Mouse (Mus musculus) WW6 (cell line): ENCODE measurements at regions not wholly inside any gene's neighbourhood (a gene's known extent, or its start where the extent isn't known, plus 50 kb on each side); places are given as distances from the start of the nearest gene placed in this dataset.

Experiments used
- DNase-seq: peaks from one replicate; pipeline ENCODE4 v3.0.0-alpha.2; 2013; ENCODE audit warnings: low read depth, low spot score

- DNase-seq: no peak
These were observed 211.8 kb downstream of the CK137956 start for GRCm38 (mm10) chr4:127758961-127759360.

DNA sequence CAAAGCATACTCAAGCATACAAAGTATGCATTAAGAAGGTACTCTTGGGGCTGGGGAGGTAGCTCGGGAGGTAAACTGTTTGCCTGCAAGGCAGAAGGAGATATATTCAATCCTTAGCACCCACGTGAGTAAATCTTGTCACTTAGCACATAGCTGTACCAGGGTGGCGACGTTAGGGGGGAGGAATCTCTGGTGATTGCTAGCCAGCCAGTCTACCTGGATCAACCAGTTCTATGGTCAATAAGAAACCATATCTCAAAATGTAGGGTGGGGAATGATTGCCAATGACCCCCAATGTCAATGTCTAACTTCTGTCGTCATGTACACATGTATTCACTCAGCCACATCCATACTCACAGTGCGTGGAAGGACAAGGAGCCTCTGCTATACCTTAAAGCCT is 214.5 kb downstream of the CK137956 start:
- no peak for DNase-seq

DNA sequence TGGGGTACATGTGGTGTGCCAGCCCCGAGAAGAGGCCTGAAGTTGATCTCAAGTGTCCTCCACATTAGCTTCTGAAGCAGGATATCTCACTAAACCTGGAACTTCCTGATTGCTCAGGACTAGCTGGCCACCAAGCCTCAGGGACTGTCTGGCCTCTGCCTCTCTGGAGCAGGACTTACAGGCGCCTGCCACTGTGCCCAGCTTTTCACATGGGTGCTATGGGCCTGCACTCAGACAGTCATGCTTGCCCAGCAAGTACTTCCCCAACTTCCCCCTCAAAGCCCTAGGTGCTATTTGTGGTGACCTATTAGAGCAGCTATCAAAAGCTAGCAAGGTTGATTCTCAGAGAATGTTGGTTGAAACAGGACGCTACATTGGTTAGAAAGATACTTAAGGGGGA is 220.0 kb downstream of the CK137956 start:
- no peak for DNase-seq

- DNase-seq: no peak
These were observed 222.9 kb downstream of the CK137956 start for GRCm38 (mm10) chr4:127747876-127748275.

DNA sequence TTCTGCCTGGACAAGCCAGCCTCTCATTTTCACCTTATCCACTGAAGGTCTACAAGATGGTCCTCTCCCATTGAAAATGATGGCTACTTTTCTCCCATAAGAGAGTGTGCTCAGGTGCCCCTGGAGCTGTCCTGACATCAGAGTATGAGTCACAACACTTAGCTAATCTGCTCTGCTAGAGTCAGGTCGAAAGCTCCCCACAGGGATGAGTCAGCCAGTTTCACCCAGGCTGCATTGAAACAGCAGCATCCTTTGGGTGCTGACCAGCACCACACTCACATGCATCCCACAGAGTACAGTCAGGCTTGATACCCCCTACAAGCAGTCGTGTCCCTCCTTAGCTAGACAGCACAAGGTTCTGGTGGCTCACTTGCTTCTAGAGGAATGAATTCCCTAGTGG is 234.0 kb downstream of the CK137956 start:
- DNase-seq: no peak

DNA sequence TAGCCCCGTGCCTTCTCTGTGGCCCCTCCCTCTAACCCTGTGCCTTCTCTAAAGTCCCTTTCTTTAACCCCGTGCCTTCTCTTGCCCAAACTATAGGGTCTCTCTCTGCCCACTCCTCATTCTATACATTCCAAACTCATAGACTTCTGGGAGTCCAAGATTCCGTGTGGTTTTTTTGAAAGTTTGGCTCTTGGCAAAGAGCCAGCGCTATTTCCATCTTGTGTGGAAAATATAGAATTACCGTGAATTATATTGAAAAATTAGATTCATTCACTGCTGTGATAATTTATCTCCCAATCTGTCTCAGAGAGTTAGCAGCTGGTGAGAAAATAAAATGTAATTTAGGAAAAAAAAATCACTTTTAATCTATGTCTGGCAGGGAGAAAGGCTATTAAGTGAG is 234.6 kb downstream of the CK137956 start:
- DNase-seq: no peak

- DNase-seq: no peak
These were observed 236.1 kb downstream of the CK137956 start for GRCm38 (mm10) chr4:127734641-127735040.

DNA sequence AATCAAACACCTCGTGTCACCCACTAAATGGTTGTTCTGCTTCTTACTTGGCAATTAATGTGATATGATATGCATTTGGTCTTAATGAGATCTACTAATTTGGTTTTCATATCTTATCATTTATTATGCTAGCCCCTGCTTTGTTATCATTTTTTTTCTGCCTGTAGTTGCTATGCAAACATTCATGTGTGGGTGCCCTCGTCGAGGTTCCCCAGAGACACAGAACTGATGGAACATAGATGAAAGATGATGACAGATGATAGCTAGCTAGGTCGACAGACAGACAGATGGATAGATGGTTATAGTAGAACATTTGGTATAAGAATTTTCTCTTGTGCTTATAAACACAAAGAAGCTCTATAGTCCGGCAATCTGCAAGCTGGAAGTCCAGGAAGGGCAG is 252.1 kb downstream of the CK137956 start:
- DNase-seq: no peak

GRCm38 (mm10) chr4:127712274-127712673 is 258.5 kb downstream of the CK137956 start:
- no peak for DNase-seq

DNA sequence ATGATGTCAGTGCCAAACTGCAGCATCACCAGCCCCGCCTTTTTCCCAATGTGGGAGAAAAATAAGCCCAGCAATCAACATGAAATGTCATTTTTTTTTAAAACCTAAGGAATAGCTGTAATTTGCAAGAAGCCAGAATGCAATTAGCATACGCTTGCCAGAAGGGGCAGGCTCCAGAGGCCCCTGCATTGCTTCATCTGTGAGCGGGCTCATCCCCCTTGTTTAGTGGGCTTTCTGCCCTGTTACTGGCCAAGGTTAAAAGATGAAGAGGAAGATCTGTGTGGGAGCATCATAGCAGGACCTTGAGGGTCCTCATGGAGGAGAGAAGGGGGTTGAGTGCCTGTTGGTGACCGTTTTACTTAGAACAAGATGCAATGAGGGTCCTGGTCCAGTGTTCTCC is 259.9 kb downstream of the CK137956 start:
- DNase-seq: no peak

GRCm38 (mm10) chr4:127709746-127710145 is 261.0 kb downstream of the CK137956 start:
- DNase-seq: no peak

DNA sequence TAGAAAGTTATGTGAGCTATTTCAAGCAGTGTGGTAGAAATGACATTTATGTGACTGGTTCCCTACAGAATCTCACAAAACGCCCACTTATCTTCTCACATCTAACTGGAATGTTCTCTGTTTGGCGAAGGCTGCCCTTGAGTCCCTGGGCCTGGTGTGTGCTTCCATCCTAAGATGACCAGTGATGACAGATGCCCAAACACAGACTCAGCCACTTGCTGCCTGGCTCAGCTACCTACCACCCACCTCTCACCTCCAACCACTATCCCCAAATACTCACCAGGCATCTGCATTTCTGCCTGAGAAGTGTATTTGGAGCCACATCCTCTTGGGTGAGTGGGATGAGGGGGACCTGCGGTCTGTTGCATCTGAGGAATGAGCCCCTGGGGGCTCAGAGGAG is 262.6 kb downstream of the CK137956 start:
- no peak for DNase-seq

- DNase-seq: no peak
These were observed 263.6 kb downstream of the CK137956 start for GRCm38 (mm10) chr4:127707126-127707525.

DNA sequence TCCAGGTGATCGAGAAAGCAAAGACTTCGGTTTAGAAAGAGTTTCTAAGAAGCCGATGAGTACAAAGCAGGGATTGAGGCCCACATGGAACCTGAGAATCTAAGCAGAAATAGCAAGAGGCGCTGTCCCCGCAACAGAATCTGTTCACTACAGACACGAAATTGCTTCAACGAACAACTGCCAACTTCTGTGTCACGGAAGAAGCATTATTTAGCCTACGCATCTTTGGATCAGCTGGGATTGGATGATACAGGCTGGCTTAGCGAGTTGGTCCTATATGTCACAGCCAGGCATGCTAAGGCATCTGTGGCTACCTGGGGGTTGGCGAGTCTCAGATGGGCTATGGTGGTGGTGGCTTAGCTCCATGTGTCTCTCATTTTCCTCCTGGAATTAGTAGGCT is 269.1 kb downstream of the CK137956 start:
- no peak for DNase-seq

GRCm38 (mm10) chr4:127689986-127690385 is 280.8 kb downstream of the CK137956 start:
- DNase-seq: no peak

GRCm38 (mm10) chr4:127685021-127685420 is 285.7 kb downstream of the CK137956 start:
- DNase-seq: no peak

DNA sequence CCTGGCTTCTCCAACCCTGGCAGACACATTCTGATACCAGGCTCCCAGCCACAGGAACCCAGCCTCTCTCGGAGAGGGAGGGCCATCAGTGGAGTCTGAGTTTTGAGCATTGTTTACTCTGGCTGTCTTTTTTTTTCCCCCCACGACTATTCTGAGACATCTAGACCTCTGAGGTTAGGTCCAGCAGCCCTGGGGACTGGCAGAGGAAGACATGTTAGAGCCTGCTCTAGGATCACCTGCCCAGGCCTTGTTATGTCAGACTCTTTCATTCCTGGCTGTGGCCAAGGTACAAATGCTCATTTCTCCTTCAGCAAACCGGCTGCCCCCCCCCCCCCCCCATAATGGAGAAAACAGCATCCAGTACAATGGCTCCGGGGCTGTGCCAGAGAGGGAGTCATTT is 291.4 kb downstream of the CK137956 start:
- DNase-seq: no peak

DNA sequence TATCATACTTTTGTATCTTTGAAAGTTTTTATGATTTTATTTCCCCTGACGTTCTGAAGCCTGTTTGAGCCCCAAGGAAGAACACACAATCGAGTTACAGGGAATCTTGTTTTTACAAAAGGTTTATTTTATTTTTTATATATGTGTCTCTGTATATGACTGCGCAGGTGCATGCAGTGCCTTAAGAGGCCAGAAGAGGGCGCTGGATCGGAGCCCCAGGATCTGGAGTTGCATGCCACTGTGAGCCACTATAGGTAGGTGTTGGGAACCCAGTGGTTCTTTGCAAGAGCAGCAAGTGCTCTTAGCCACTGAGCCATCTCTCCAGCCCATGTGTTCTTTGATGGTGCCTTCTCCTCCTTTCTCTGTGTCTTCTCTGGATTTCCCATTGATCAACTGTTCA is 292.3 kb downstream of the CK137956 start:
- peak; percentile 5 for DNase-seq

- no peak for DNase-seq
These were observed 294.9 kb downstream of the CK137956 start for GRCm38 (mm10) chr4:127675745-127676315.

GRCm38 (mm10) chr4:127659950-127660349 is 302.0 kb upstream of the Gjb5 start:
- DNase-seq: no peak

GRCm38 (mm10) chr4:127651601-127652000 is 293.6 kb upstream of the Gjb5 start:
- no peak for DNase-seq

- DNase-seq: no peak
These were observed 290.0 kb upstream of the Gjb5 start for GRCm38 (mm10) chr4:127648011-127648410.

DNA sequence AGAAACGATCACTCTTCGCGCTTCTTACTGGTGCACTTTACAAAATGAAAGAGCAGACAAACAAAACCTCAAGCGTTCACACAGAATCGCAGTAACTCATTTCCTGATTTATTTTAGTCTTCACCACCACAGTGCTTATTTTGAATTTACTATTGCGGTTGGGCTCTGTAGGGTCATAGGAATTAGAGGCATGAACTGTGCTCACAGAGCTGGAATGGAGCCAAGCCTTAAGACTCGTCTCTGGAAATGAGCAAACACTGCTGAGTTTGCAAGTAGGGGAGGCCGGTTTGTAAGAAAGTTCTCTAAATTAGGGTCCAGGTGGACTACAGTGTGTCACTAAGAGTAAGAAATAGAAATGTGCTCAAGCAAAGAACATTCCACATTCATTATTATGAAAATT is 289.2 kb upstream of the Gjb5 start:
- DNase-seq: no peak
